Mouse (Mus musculus): ENCODE results near the gene Fstl4. TPM values are rescaled to one million over a fixed set of nuclear protein-coding genes. Genes with fewer than 3 reads are reported as not detected.
A peak's percentile ranks its signal among the peaks of the same experiment; 100 is the strongest.

Gene Fstl4
- polyA plus RNA-seq, 1 experiment from 2014 or later, result 0.95 TPM

GRCm38 (mm10) chr11:53058557-53058956 lies 294.1 kb downstream of the Fstl4 start:
- H3K9ac ChIP-seq (replicated peaks), result no peak overlapping the region
- H3K9me3 ChIP-seq, result no peaks in the 10 kb centered on the region
- H3K4me3 ChIP-seq (replicated peaks), result no peak overlapping the region
- no peak for ATAC-seq (ENCODE audit: insufficient number of reproducible peaks, insufficient read depth, low FRiP score, low TSS enrichment, low read depth)
- no peak overlapping the region for H3K27ac ChIP-seq
- H3K36me3 ChIP-seq, result no peaks in the 10 kb centered on the region
- WGBS, result 3% methylated on average over 7 of the region's 7 CpGs
- peak overlapping the region; percentile 35 for H3K4me2 ChIP-seq
- peaks cover 46% of the 10 kb centered on the region for H3K4me1 ChIP-seq (replicated peaks)
- peaks cover 11% of the 10 kb centered on the region; the same call in 1 of the 2 replicates for H3K27me3 ChIP-seq

- no peak overlapping the region for H3K27ac ChIP-seq
- no peak overlapping the region for H3K9ac ChIP-seq (replicated peaks)
- 39% methylated on average over 14 of the region's 14 CpGs for WGBS
- no peak overlapping the region for H3K4me2 ChIP-seq
- no peak for ATAC-seq (ENCODE audit: insufficient number of reproducible peaks, insufficient read depth, low FRiP score, low TSS enrichment, low read depth)
- H3K4me1 ChIP-seq (replicated peaks), result peaks cover 33% of the 10 kb centered on the region
- H3K27me3 ChIP-seq, result peaks cover 5% of the 10 kb centered on the region
- no peaks in the 10 kb centered on the region for H3K9me3 ChIP-seq
- H3K4me3 ChIP-seq (replicated peaks), result no peak overlapping the region
- no peaks in the 10 kb centered on the region for H3K36me3 ChIP-seq
These were observed 303.5 kb downstream of the Fstl4 start for GRCm38 (mm10) chr11:53067699-53068478.

- H3K27ac ChIP-seq, result no peak overlapping the region
- WGBS, result 50% methylated on average over 16 of the region's 16 CpGs
- no peak for ATAC-seq (ENCODE audit: insufficient number of reproducible peaks, insufficient read depth, low FRiP score, low TSS enrichment, low read depth)
These were observed 304.1 kb downstream of the Fstl4 start for GRCm38 (mm10) chr11:53068479-53069065.

GRCm38 (mm10) chr11:53069751-53070150 lies 305.3 kb downstream of the Fstl4 start:
- H3K27ac ChIP-seq, result no peak overlapping the region
- no peaks in the 10 kb centered on the region for H3K36me3 ChIP-seq
- WGBS, result 9% methylated on average over 6 of the region's 6 CpGs
- peaks cover 31% of the 10 kb centered on the region for H3K4me1 ChIP-seq (replicated peaks)
- no peaks in the 10 kb centered on the region for H3K9me3 ChIP-seq
- ATAC-seq (ENCODE audit: insufficient number of reproducible peaks, insufficient read depth, low FRiP score, low TSS enrichment, low read depth), result 0 out of 2 replicates have a peak, but pooled peaks have one; percentile 23
- no peak overlapping the region for H3K4me2 ChIP-seq
- H3K4me3 ChIP-seq (replicated peaks), result no peak overlapping the region
- no peak overlapping the region for H3K9ac ChIP-seq (replicated peaks)
- peaks cover 5% of the 10 kb centered on the region for H3K27me3 ChIP-seq

More at GRCm38 (mm10) chr11:53068479-53069065, 304.1 kb downstream of the Fstl4 start:
- peaks cover 31% of the 10 kb centered on the region for H3K4me1 ChIP-seq (replicated peaks)
- no peak overlapping the region for H3K4me3 ChIP-seq (replicated peaks)
- peaks cover 5% of the 10 kb centered on the region for H3K27me3 ChIP-seq
- H3K9me3 ChIP-seq, result no peaks in the 10 kb centered on the region
- H3K9ac ChIP-seq (replicated peaks), result no peak overlapping the region
- no peaks in the 10 kb centered on the region for H3K36me3 ChIP-seq
- H3K4me2 ChIP-seq, result no peak overlapping the region

- H3K4me3 ChIP-seq (replicated peaks), result no peak overlapping the region
- WGBS, result 90% methylated on average over 1 of the region's 1 CpGs
These were observed 307.2 kb downstream of the Fstl4 start for GRCm38 (mm10) chr11:53071602-53072001.

GRCm38 (mm10) chr11:53077641-53078040 lies 313.2 kb downstream of the Fstl4 start:
- ATAC-seq (ENCODE audit: insufficient number of reproducible peaks, insufficient read depth, low FRiP score, low TSS enrichment, low read depth), result no peak
- H3K27ac ChIP-seq, result no peak overlapping the region
- H3K4me2 ChIP-seq, result no peak overlapping the region
- no peaks in the 10 kb centered on the region; the same call in 1 of the 2 replicates for H3K27me3 ChIP-seq
- no peaks in the 10 kb centered on the region for H3K4me1 ChIP-seq (replicated peaks)
- peaks cover 10% of the 10 kb centered on the region; the same call in 1 of the 2 replicates for H3K9me3 ChIP-seq
- H3K9ac ChIP-seq (replicated peaks), result no peak overlapping the region
- H3K4me3 ChIP-seq (replicated peaks), result no peak overlapping the region
- H3K36me3 ChIP-seq, result no peaks in the 10 kb centered on the region
- WGBS, result 67% methylated on average over 7 of the region's 7 CpGs

More at GRCm38 (mm10) chr11:53071602-53072001, 307.2 kb downstream of the Fstl4 start:
- Histone ChIP-seq H3K36me3 (no peaks in the 10 kb centered on the region), H3K4me2 (no peak overlapping the region), H3K9me3 (no peaks in the 10 kb centered on the region), H3K4me1 (replicated peaks) (peaks cover 27% of the 10 kb centered on the region), H3K27ac (no peak overlapping the region), H3K9ac (replicated peaks) (no peak overlapping the region), H3K27me3 (peaks cover 5% of the 10 kb centered on the region)
- no peak for ATAC-seq (ENCODE audit: insufficient number of reproducible peaks, insufficient read depth, low FRiP score, low TSS enrichment, low read depth)

GRCm38 (mm10) chr11:53078419-53079334 lies 314.2 kb downstream of the Fstl4 start:
- no peak overlapping the region for H3K9ac ChIP-seq (replicated peaks)
- H3K4me2 ChIP-seq, result no peak overlapping the region
- 78% methylated on average over 7 of the region's 7 CpGs for WGBS
- no peaks in the 10 kb centered on the region for H3K4me1 ChIP-seq (replicated peaks)
- H3K27me3 ChIP-seq, result no peaks in the 10 kb centered on the region; the same call in 1 of the 2 replicates
- H3K9me3 ChIP-seq, result peaks cover 10% of the 10 kb centered on the region; the same call in 1 of the 2 replicates
- ATAC-seq (ENCODE audit: insufficient number of reproducible peaks, insufficient read depth, low FRiP score, low TSS enrichment, low read depth), result no peak
- no peak overlapping the region for H3K4me3 ChIP-seq (replicated peaks)
- H3K36me3 ChIP-seq, result no peaks in the 10 kb centered on the region
- H3K27ac ChIP-seq, result no peak overlapping the region

GRCm38 (mm10) chr11:53081310-53081709 lies 316.9 kb downstream of the Fstl4 start:
- Histone ChIP-seq H3K4me1 (replicated peaks) (peaks cover 11% of the 10 kb centered on the region; the same call in 1 of the 2 replicates), H3K36me3 (no peaks in the 10 kb centered on the region), H3K9ac (replicated peaks) (no peak overlapping the region), H3K27ac (no peak overlapping the region), H3K9me3 (peaks cover 10% of the 10 kb centered on the region; the same call in 1 of the 2 replicates), H3K27me3 (no peaks in the 10 kb centered on the region), H3K4me3 (replicated peaks) (no peak overlapping the region), H3K4me2 (no peak overlapping the region)
- ATAC-seq (ENCODE audit: insufficient number of reproducible peaks, insufficient read depth, low FRiP score, low TSS enrichment, low read depth), result no peak
- WGBS, result 78% methylated on average over 6 of the region's 6 CpGs

GRCm38 (mm10) chr11:53085367-53085766 lies 320.9 kb downstream of the Fstl4 start:
- H3K4me1 ChIP-seq (replicated peaks), result peaks cover 11% of the 10 kb centered on the region; the same call in 1 of the 2 replicates
- no peak for ATAC-seq (ENCODE audit: insufficient number of reproducible peaks, insufficient read depth, low FRiP score, low TSS enrichment, low read depth)
- H3K4me3 ChIP-seq (replicated peaks), result no peak overlapping the region
- H3K9ac ChIP-seq (replicated peaks), result no peak overlapping the region
- peaks cover 5% of the 10 kb centered on the region; the same call in 1 of the 2 replicates for H3K27me3 ChIP-seq
- H3K9me3 ChIP-seq, result 0 out of 2 replicates have a peak, but pooled peaks cover 2% of the 10 kb centered on the region
- WGBS, result 73% methylated on average over 6 of the region's 6 CpGs
- no peak overlapping the region for H3K4me2 ChIP-seq
- H3K27ac ChIP-seq, result no peak overlapping the region
- no peaks in the 10 kb centered on the region for H3K36me3 ChIP-seq

- WGBS, result 60% methylated on average over 9 of the region's 9 CpGs
- ATAC-seq (ENCODE audit: insufficient number of reproducible peaks, insufficient read depth, low FRiP score, low TSS enrichment, low read depth), result no peak
These were observed 321.6 kb downstream of the Fstl4 start for GRCm38 (mm10) chr11:53085858-53086565.

More at GRCm38 (mm10) chr11:53085858-53086565, 321.6 kb downstream of the Fstl4 start:
- H3K4me2 ChIP-seq, result no peak overlapping the region
- peaks cover 11% of the 10 kb centered on the region; the same call in 1 of the 2 replicates for H3K4me1 ChIP-seq (replicated peaks)
- no peak overlapping the region for H3K27ac ChIP-seq
- H3K9me3 ChIP-seq, result no peaks in the 10 kb centered on the region
- H3K9ac ChIP-seq (replicated peaks), result no peak overlapping the region
- no peak overlapping the region for H3K4me3 ChIP-seq (replicated peaks)
- H3K27me3 ChIP-seq, result peaks cover 5% of the 10 kb centered on the region; the same call in 1 of the 2 replicates
- no peaks in the 10 kb centered on the region for H3K36me3 ChIP-seq

Measured in limb, embryonic 12.5 days (tissue).